Mouse (Mus musculus) CH12.LX (cell line): ENCODE results near the gene Morn5. TPM values are rescaled to one million over a fixed set of nuclear protein-coding genes. Genes with fewer than 3 reads are reported as not detected.

Experiments used
- DNase-seq: peaks from one replicate; pipeline ENCODE4 v3.0.0-alpha.2; 2013; ENCODE audit errors: extremely low read depth
- H3K27ac ChIP-seq: 2 replicates; pipeline ENCODE4 v1.5.1; 2012; ENCODE audit warnings: low read depth, mild to moderate bottlenecking, control low read depth, moderate library complexity; ENCODE audit not compliant: insufficient read depth
- H3K27me3 ChIP-seq: replicated peaks from 2 replicates; pipeline ENCODE3; 2012; ENCODE audit warnings: inconsistent platforms
- H3K36me3 ChIP-seq, 2 experiments: replicated peaks in 1 of 2; 2 replicates each; pipeline versions ENCODE3 to v1.6.1; 2012; ENCODE audit warnings: inconsistent platforms in 1 of 2, low read length in 1 of 2, mild to moderate bottlenecking in 1 of 2, mixed read lengths in 1 of 2, moderate library complexity in 1 of 2; ENCODE audit not compliant: control insufficient read depth in 1 of 2, insufficient read depth in 1 of 2
- H3K4me1 ChIP-seq, 2 experiments: 2 replicates each; pipeline ENCODE4 v1.6.1; 2012; ENCODE audit warnings: inconsistent platforms in 1 of 2, moderate library complexity in 1 of 2; ENCODE audit not compliant: insufficient read depth in 2 of 2, control insufficient read depth in 1 of 2
- H3K4me2 ChIP-seq: 2 replicates; pipeline ENCODE4 v1.6.1; 2012; ENCODE audit warnings: low read depth, mild to moderate bottlenecking, control low read depth; ENCODE audit not compliant: poor library complexity, insufficient read depth, severe bottlenecking
- H3K4me3 ChIP-seq, 3 experiments: fragments of 150-350 bp in 1 of 3; sonication (generic) in 1 of 3; replicated peaks in 1 of 3; 2 replicates each; pipeline versions ENCODE3 to v1.5.1; 2011 to 2012; ENCODE audit warnings: low read depth in 2 of 3, low read length in 2 of 3, mild to moderate bottlenecking in 2 of 3, moderate library complexity in 2 of 3, control low read depth in 1 of 3, improper control_type of control experiment in 1 of 3, inconsistent platforms in 1 of 3, mixed read lengths in 1 of 3; ENCODE audit not compliant: poor library complexity in 1 of 3
- H3K79me2 ChIP-seq: replicated peaks from 2 replicates; pipeline ENCODE4 v1.6.1; 2012; ENCODE audit warnings: mild to moderate bottlenecking, moderate library complexity; ENCODE audit not compliant: control insufficient read depth, poor library complexity, insufficient read depth, severe bottlenecking; ENCODE audit errors: extremely low read depth
- H3K9ac ChIP-seq: 2 replicates; pipeline ENCODE4 v1.6.1; 2012; ENCODE audit warnings: low read depth, mild to moderate bottlenecking, control low read depth, moderate library complexity; ENCODE audit not compliant: insufficient read depth
- H3K9me3 ChIP-seq: replicated peaks from 2 replicates; pipeline ENCODE3; 2012; ENCODE audit warnings: low read length, inconsistent platforms, mixed read lengths
- E2F4 ChIP-seq: IDR thresholded peaks from 2 replicates; pipeline ENCODE4 v1.6.1; 2011; ENCODE audit warnings: low read depth, low read length, improper control_type of control experiment; ENCODE audit not compliant: insufficient replicate concordance
- ETS1 ChIP-seq: conservative IDR thresholded peaks from 2 replicates; pipeline ENCODE4 v1.6.1; 2012; ENCODE audit warnings: low read depth, mild to moderate bottlenecking, inconsistent platforms, low read length, improper control_type of control experiment, moderate library complexity
- MAX ChIP-seq: IDR thresholded peaks from 2 replicates; pipeline ENCODE4 v1.6.1; 2011; ENCODE audit warnings: low read length, improper control_type of control experiment
- MXI1 ChIP-seq: IDR thresholded peaks from 2 replicates; pipeline ENCODE4 v1.6.1; 2011; ENCODE audit warnings: mild to moderate bottlenecking, low read depth, low read length, improper control_type of control experiment
- MYC ChIP-seq: IDR thresholded peaks from 2 replicates; pipeline ENCODE4 v1.6.1; 2011; ENCODE audit warnings: low read depth, mild to moderate bottlenecking, improper control_type of control experiment, low read length
- NELFE ChIP-seq: IDR thresholded peaks from 2 replicates; pipeline ENCODE4 v1.6.1; 2011; ENCODE audit warnings: low read depth, low read length, improper control_type of control experiment
- PAX5 ChIP-seq: IDR thresholded peaks from 2 replicates; pipeline ENCODE4 v1.6.1; 2012; ENCODE audit warnings: low read length, inconsistent platforms, mixed read lengths
- POLR2A ChIP-seq: IDR thresholded peaks from 2 replicates; pipeline ENCODE4 v1.6.1; 2011; ENCODE audit warnings: low read depth, mild to moderate bottlenecking, improper control_type of control experiment, low read length
- POLR2AphosphoS2 ChIP-seq: IDR thresholded peaks from 2 replicates; pipeline ENCODE4 v1.6.1; 2011; ENCODE audit warnings: low read depth, low read length, improper control_type of control experiment
- SIN3A ChIP-seq: IDR thresholded peaks from 2 replicates; pipeline ENCODE4 v1.6.1; 2012; ENCODE audit warnings: low read length, improper control_type of control experiment, inconsistent platforms
- SMC3 ChIP-seq: IDR thresholded peaks from 2 replicates; pipeline ENCODE4 v1.6.1; 2011; ENCODE audit warnings: low read depth, low read length, improper control_type of control experiment
- TBP ChIP-seq: conservative IDR thresholded peaks from 2 replicates; pipeline ENCODE4 v1.6.1; 2011; ENCODE audit warnings: low read depth, low read length, improper control_type of control experiment
- TCF12 ChIP-seq: IDR thresholded peaks from 2 replicates; pipeline ENCODE4 v1.6.1; 2014; ENCODE audit warnings: low read depth, mild to moderate bottlenecking, inconsistent platforms, low read length, improper control_type of control experiment
- ZKSCAN1 ChIP-seq: IDR thresholded peaks from 2 replicates; pipeline ENCODE4 v1.6.1; 2012; ENCODE audit warnings: low read depth, inconsistent platforms, low read length, improper control_type of control experiment, borderline replicate concordance
- ZMIZ1 ChIP-seq: IDR thresholded peaks from 2 replicates; pipeline ENCODE4 v1.6.1; 2012; ENCODE audit warnings: low read depth, mild to moderate bottlenecking, inconsistent platforms, low read length, improper control_type of control experiment
- dilution Hi-C: fragments of 300-500 bp; cut with MboI; formaldehyde crosslinking; loops from 2 replicates; pipeline ENCODE4 v1.14.3; 2020; ENCODE audit warnings: low sequenced_read_pairs; ENCODE audit not compliant: extremely low pct_unique_long_range_greater_than_20kb, extremely low pct_ligation_motif_present
- in situ Hi-C: fragments of 300-500 bp; cut with MboI; formaldehyde crosslinking; loops from 3 replicates; pipeline ENCODE4 v1.14.3; 2019; ENCODE audit warnings: low sequenced_read_pairs, low pct_ligation_motif_present, low pct_unique_long_range_greater_than_20kb, mixed read lengths
- polyA plus RNA-seq: library from polyadenylated mRNA; unstranded; fragments of >175 nt; gene quantifications from 2 replicates; pipeline ENCODE4 v1.2.1, GENCODE M21; 2012; ENCODE audit warnings: low read depth; ENCODE audit not compliant: insufficient read length
- total RNA-seq, 2 experiments: library from RNA; depleted of rRNA; stranded (reverse); fragments of 300-350 nt in 1 of 2; fragments of >200 nt in 1 of 2; gene quantifications; 2 replicates each; pipeline ENCODE4 v1.2.3; 2012 to 2014

Morn5 gene
- total and polyA plus RNA-seq, 3 experiments = 0.38 TPM; not detected in 2

GRCm38 (mm10) chr2:36103069-36103554, 53.9 kb downstream of the Morn5 start:
- Histone ChIP-seq H3K27ac (no peak overlapping the region), H3K4me1 (no peaks in the 10 kb centered on the region; a peak in 1 of 4 replicates), H3K79me2 (no peaks in the 10 kb centered on the region), H3K27me3 (peaks cover 58% of the 10 kb centered on the region), H3K9ac (no peak overlapping the region), H3K4me3 (no peak overlapping the region), H3K9me3 (peaks cover 3% of the 10 kb centered on the region), H3K4me2 (no peak overlapping the region), H3K36me3 (no peaks in the 10 kb centered on the region)
- dilution Hi-C loops = no loop called here
- DNase-seq = no peak
- TF ChIP-seq TBP (no peak), MYC (no peak), MAX (no peak), SIN3A (no peak), MXI1 (no peak), TCF12 (no peak), PAX5 (no peak), SMC3 (no peak), ETS1 (no peak), NELFE (no peak), ZMIZ1 (no peak), POLR2A (no peak), POLR2AphosphoS2 (no peak)
- in situ Hi-C loops = no loop called here

GRCm38 (mm10) chr2:36103555-36104367, 54.5 kb downstream of the Morn5 start:
- Histone ChIP-seq H3K36me3 (no peaks in the 10 kb centered on the region), H3K27me3 (peaks cover 52% of the 10 kb centered on the region), H3K4me2 (no peak overlapping the region), H3K9ac (no peak overlapping the region), H3K9me3 (peaks cover 3% of the 10 kb centered on the region), H3K4me1 (no peaks in the 10 kb centered on the region; a peak in 1 of 4 replicates), H3K27ac (no peak overlapping the region), H3K79me2 (no peaks in the 10 kb centered on the region), H3K4me3 (no peak overlapping the region)
- dilution Hi-C loops = no loop called here
- no peak for TF ChIP-seq E2F4
- TF ChIP-seq ZKSCAN1 = no peak
- in situ Hi-C loops = no loop called here
- no peak for DNase-seq
